Mouse (Mus musculus) MEL (cell line): ENCODE results near the gene Txndc5. TPM values are rescaled to one million over a fixed set of nuclear protein-coding genes. Genes with fewer than 3 reads are reported as not detected.

Experiments used
- DNase-seq: peaks from one replicate; pipeline ENCODE4 v3.0.0; 2011; ENCODE audit warnings: low read depth, low spot score
- H3K27ac ChIP-seq: 2 replicates; pipeline ENCODE4 v1.5.1; 2012; ENCODE audit warnings: low read depth, mild to moderate bottlenecking, control low read depth, low read length, moderate library complexity; ENCODE audit not compliant: control insufficient read depth
- H3K27me3 ChIP-seq, 2 experiments: fragments of 150-350 bp in 1 of 2; sonication (generic) in 1 of 2; 2 replicates each; pipeline ENCODE4 v1.6.1; 2012; ENCODE audit warnings: low read length in 2 of 2, mild to moderate bottlenecking in 2 of 2, improper control_type of control experiment in 1 of 2, moderate library complexity in 1 of 2; ENCODE audit not compliant: insufficient read depth in 2 of 2, control insufficient read depth in 1 of 2
- H3K36me3 ChIP-seq, 2 experiments: 2 replicates each; pipeline ENCODE4 v1.6.1; 2012 to 2014; ENCODE audit warnings: low read length in 2 of 2, improper control_type of control experiment in 1 of 2, inconsistent platforms in 1 of 2, mild to moderate bottlenecking in 1 of 2; ENCODE audit not compliant: insufficient read depth in 2 of 2, control insufficient read depth in 1 of 2
- H3K4me1 ChIP-seq, 2 experiments: fragments of 150-350 bp in 1 of 2; sonication (generic) in 1 of 2; 2 replicates each; pipeline ENCODE4 v1.6.1; 2012; ENCODE audit warnings: low read length in 2 of 2, improper control_type of control experiment in 1 of 2, mild to moderate bottlenecking in 1 of 2; ENCODE audit not compliant: insufficient read depth in 2 of 2, control insufficient read depth in 1 of 2
- H3K4me3 ChIP-seq, 2 experiments: fragments of 150-350 bp in 1 of 2; sonication (generic) in 1 of 2; 2 replicates each; pipeline ENCODE4 v1.5.1; 2012; ENCODE audit warnings: low read depth in 2 of 2, low read length in 2 of 2, mild to moderate bottlenecking in 2 of 2, moderate library complexity in 2 of 2, control low read depth in 1 of 2, improper control_type of control experiment in 1 of 2; ENCODE audit not compliant: control insufficient read depth in 1 of 2, insufficient read depth in 1 of 2
- H3K79me2 ChIP-seq: 2 replicates; pipeline ENCODE4 v1.6.1; 2012; ENCODE audit warnings: mild to moderate bottlenecking, low read length, moderate library complexity; ENCODE audit not compliant: control insufficient read depth, poor library complexity, insufficient read depth
- H3K9ac ChIP-seq: 2 replicates; pipeline ENCODE4 v1.6.1; 2012; ENCODE audit warnings: low read depth, mild to moderate bottlenecking, control low read depth, low read length, moderate library complexity; ENCODE audit not compliant: control insufficient read depth, poor library complexity, severe bottlenecking
- H3K9me3 ChIP-seq: fragments of 150-350 bp; sonication (generic); replicated peaks from 2 replicates; pipeline ENCODE4 v1.6.1; 2012; ENCODE audit warnings: mild to moderate bottlenecking, low read length, improper control_type of control experiment, moderate library complexity; ENCODE audit not compliant: insufficient read depth
- BHLHE40 ChIP-seq: IDR thresholded peaks from 2 replicates; pipeline ENCODE4 v1.6.1; 2012; ENCODE audit warnings: low read depth, mild to moderate bottlenecking, inconsistent platforms, low read length, improper control_type of control experiment, borderline replicate concordance
- CHD1 ChIP-seq: IDR thresholded peaks from 2 replicates; pipeline ENCODE4 v1.6.1; 2012; ENCODE audit warnings: low read depth, mild to moderate bottlenecking, inconsistent platforms, low read length, improper control_type of control experiment
- CHD2 ChIP-seq: IDR thresholded peaks from 2 replicates; pipeline ENCODE4 v1.6.1; 2011; ENCODE audit warnings: low read length, improper control_type of control experiment
- E2F4 ChIP-seq: IDR thresholded peaks from 2 replicates; pipeline ENCODE4 v1.6.1; 2011; ENCODE audit warnings: low read depth, low read length, improper control_type of control experiment, borderline replicate concordance
- EP300 ChIP-seq, 2 experiments: IDR thresholded peaks; 2 replicates each; pipeline ENCODE4 v1.6.1; 2011; ENCODE audit warnings: improper control_type of control experiment in 2 of 2, low read length in 2 of 2, low read depth in 1 of 2, mild to moderate bottlenecking in 1 of 2
- ETS1 ChIP-seq: IDR thresholded peaks from 2 replicates; pipeline ENCODE4 v1.6.1; 2012; ENCODE audit warnings: low read depth, mild to moderate bottlenecking, inconsistent platforms, low read length, improper control_type of control experiment, moderate library complexity
- HCFC1 ChIP-seq: IDR thresholded peaks from 2 replicates; pipeline ENCODE4 v1.6.1; 2012; ENCODE audit warnings: low read depth, mild to moderate bottlenecking, inconsistent platforms, low read length, improper control_type of control experiment, moderate library complexity
- KAT2A ChIP-seq: conservative IDR thresholded peaks from 2 replicates; pipeline ENCODE4 v1.6.1; 2012; ENCODE audit warnings: low read depth, low read length, improper control_type of control experiment, inconsistent platforms
- MAFK ChIP-seq: IDR thresholded peaks from 2 replicates; pipeline ENCODE4 v1.6.1; 2011; ENCODE audit warnings: low read depth, mild to moderate bottlenecking, low read length, improper control_type of control experiment, borderline replicate concordance
- MEF2A ChIP-seq: IDR thresholded peaks from 2 replicates; pipeline ENCODE4 v1.6.1; 2014; ENCODE audit warnings: low read depth, mild to moderate bottlenecking, inconsistent platforms, low read length, improper control_type of control experiment; ENCODE audit not compliant: poor library complexity, insufficient replicate concordance, severe bottlenecking; ENCODE audit errors: extremely low read depth
- NELFE ChIP-seq: IDR thresholded peaks from 2 replicates; pipeline ENCODE4 v1.6.1; 2011; ENCODE audit warnings: low read depth, low read length, improper control_type of control experiment
- POLR2AphosphoS2 ChIP-seq: IDR thresholded peaks from 2 replicates; pipeline ENCODE4 v1.6.1; 2011; ENCODE audit warnings: low read length, improper control_type of control experiment
- POLR2AphosphoS5 ChIP-seq: IDR thresholded peaks from 2 replicates; pipeline ENCODE4 v1.6.1; 2012; ENCODE audit warnings: low read depth, borderline replicate concordance, mild to moderate bottlenecking, inconsistent platforms, low read length, moderate library complexity, mixed read lengths
- RAD21 ChIP-seq: IDR thresholded peaks from 2 replicates; pipeline ENCODE4 v1.6.1; 2011; ENCODE audit warnings: mild to moderate bottlenecking, low read depth, low read length, improper control_type of control experiment
- RCOR1 ChIP-seq: IDR thresholded peaks from 2 replicates; pipeline ENCODE4 v1.6.1; 2012; ENCODE audit warnings: low read depth, mild to moderate bottlenecking, inconsistent platforms, low read length, improper control_type of control experiment
- TAL1 ChIP-seq: IDR thresholded peaks from 2 replicates; pipeline ENCODE4 v1.6.1; 2012; ENCODE audit warnings: mild to moderate bottlenecking, inconsistent platforms, low read length, moderate library complexity, mixed read lengths
- TCF12 ChIP-seq: IDR thresholded peaks from 2 replicates; pipeline ENCODE4 v1.6.1; 2014; ENCODE audit warnings: low read depth, mild to moderate bottlenecking, inconsistent platforms, low read length, improper control_type of control experiment, moderate library complexity
- UBTF ChIP-seq: IDR thresholded peaks from 2 replicates; pipeline ENCODE4 v1.6.1; 2012; ENCODE audit warnings: low read depth, mild to moderate bottlenecking, inconsistent platforms, low read length, improper control_type of control experiment, moderate library complexity, borderline replicate concordance; ENCODE audit not compliant: insufficient read depth
- USF1 ChIP-seq: IDR thresholded peaks from 2 replicates; pipeline ENCODE4 v1.6.1; 2014; ENCODE audit warnings: low read depth, mild to moderate bottlenecking, inconsistent platforms, low read length, improper control_type of control experiment, moderate library complexity
- ZKSCAN1 ChIP-seq: IDR thresholded peaks from 2 replicates; pipeline ENCODE4 v1.6.1; 2012; ENCODE audit warnings: low read depth, mild to moderate bottlenecking, inconsistent platforms, low read length, improper control_type of control experiment, moderate library complexity
- ZMIZ1 ChIP-seq: IDR thresholded peaks from 2 replicates; pipeline ENCODE4 v1.6.1; 2012; ENCODE audit warnings: low read depth, mild to moderate bottlenecking, inconsistent platforms, low read length, improper control_type of control experiment, moderate library complexity
- ZNF384 ChIP-seq: IDR thresholded peaks from 2 replicates; pipeline ENCODE4 v1.6.1; 2012; ENCODE audit warnings: low read depth, mild to moderate bottlenecking, inconsistent platforms, low read length, improper control_type of control experiment
- polyA plus RNA-seq, 2 experiments: library from polyadenylated mRNA; stranded (reverse) in 1 of 2; unstranded in 1 of 2; fragments of >175 nt in 1 of 2; fragments of >200 nt in 1 of 2; gene quantifications; 2 replicates each; pipeline versions ENCODE4 v1.2.1 to v1.2.4; 2012; ENCODE audit warnings: low replicate concordance in 2 of 2, low read depth in 1 of 2; ENCODE audit not compliant: insufficient read length in 2 of 2, insufficient read depth in 1 of 2, missing spikeins in 1 of 2
- total RNA-seq: library from RNA; depleted of rRNA; stranded (reverse); fragments of 300-350 nt; gene quantifications from 2 replicates; pipeline ENCODE4 v1.2.3, GENCODE M21; 2012

Gene Txndc5
- total and polyA plus RNA-seq, 3 experiments: 87.3 to 114 TPM; not detected in 1

- H3K9ac ChIP-seq: no peak overlapping the region
- no peaks in the 10 kb centered on the region for H3K9me3 ChIP-seq
- H3K4me1 ChIP-seq: peaks cover 0 to 9% of the 10 kb centered on the region in 2 experiments; a peak in 2 of 4 replicates
- peaks cover 16% of the 10 kb centered on the region for H3K79me2 ChIP-seq
- TF ChIP-seq ZKSCAN1: no peak
- no peak for TF ChIP-seq MEF2A
- TF ChIP-seq KAT2A: no peak
- no peak for TF ChIP-seq NELFE
- no peak for TF ChIP-seq ZMIZ1
- no peak for TF ChIP-seq HCFC1
- no peak for TF ChIP-seq ETS1
- TF ChIP-seq MAFK: no peak
- no peak for TF ChIP-seq ZNF384
- no peak for TF ChIP-seq TAL1
- TF ChIP-seq POLR2AphosphoS5: no peak
- no peak for TF ChIP-seq CHD1
- TF ChIP-seq EP300 (IDR thresholded peaks at IDR 0.05; ENCODE audit: low read depth in 1 of 2, low read length in 2 of 2): no peak
- no peak for TF ChIP-seq BHLHE40
- no peak for TF ChIP-seq RAD21
- TF ChIP-seq UBTF: no peak
- no peak for TF ChIP-seq USF1
- TF ChIP-seq E2F4: no peak
- no peak for TF ChIP-seq TCF12
- no peak for TF ChIP-seq POLR2AphosphoS2
- no peak overlapping the region for H3K27ac ChIP-seq
- no peak overlapping the region for H3K4me3 ChIP-seq
- DNase-seq: no peak
- no peaks in the 10 kb centered on the region for H3K27me3 ChIP-seq
- H3K36me3 ChIP-seq: peaks cover 14 to 15% of the 10 kb centered on the region in 2 experiments
Observed at GRCm38 (mm10) chr13:38522056-38522654, 6.5 kb downstream of the Txndc5 start.

DNA sequence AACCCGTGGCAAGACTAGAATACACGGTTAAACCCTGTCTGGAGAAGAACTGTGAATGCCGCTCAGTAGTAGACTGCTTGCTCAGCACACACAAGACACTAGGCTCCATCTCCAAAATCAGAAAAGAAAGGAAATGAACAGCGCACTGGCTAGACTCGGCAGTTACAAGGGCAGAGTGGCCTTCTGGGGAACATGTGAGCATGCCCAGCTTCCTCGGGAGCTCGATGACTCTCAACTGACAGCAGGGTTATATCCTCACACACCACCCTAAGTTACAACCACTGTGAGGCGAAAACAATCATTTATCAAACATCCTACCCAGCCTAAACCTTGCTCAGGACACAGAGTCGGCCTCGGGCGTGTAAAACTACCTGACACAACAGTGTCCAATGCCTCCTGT lies 8.3 kb downstream of the Txndc5 start:
- no peaks in the 10 kb centered on the region for H3K27me3 ChIP-seq
- H3K9me3 ChIP-seq: no peaks in the 10 kb centered on the region
- peaks cover 5% of the 10 kb centered on the region; the same call in 1 of the 2 replicates for H3K79me2 ChIP-seq
- no peaks in the 10 kb centered on the region for H3K4me1 ChIP-seq
- H3K27ac ChIP-seq: no peak overlapping the region
- H3K9ac ChIP-seq: no peak overlapping the region
- no peak overlapping the region for H3K4me3 ChIP-seq
- peaks cover 0 to 19% of the 10 kb centered on the region in 2 experiments; a peak in 2 of 4 replicates for H3K36me3 ChIP-seq
- TF ChIP-seq CHD1 (no peak), RCOR1 (no peak), NELFE (no peak), CHD2 (no peak), USF1 (no peak), POLR2AphosphoS2 (no peak), POLR2AphosphoS5 (no peak)
- no peak for DNase-seq
